Mouse (Mus musculus) limb, embryonic 10.5 days (tissue): Measurements from ENCODE around the gene Ephb4. TPM values are rescaled to one million over a fixed set of nuclear protein-coding genes. Genes with fewer than 3 reads are reported as not detected.
A peak's percentile ranks its signal among the peaks of the same experiment; 100 is the strongest.

Experiments used
- DNase-seq: peaks from one replicate; pipeline ENCODE4 v3.0.0-alpha.2; 2017; ENCODE audit warnings: low spot score
- H3K27ac ChIP-seq: fragments of 300-500 bp; sonication (generic); 2 replicates; pipeline ENCODE4 v1.5.1; 2016; ENCODE audit warnings: mild to moderate bottlenecking
- H3K27me3 ChIP-seq: fragments of 300-500 bp; sonication (generic); 2 replicates; pipeline ENCODE4 v1.6.1; 2016; ENCODE audit warnings: low read depth, mild to moderate bottlenecking; ENCODE audit not compliant: poor library complexity, severe bottlenecking
- H3K36me3 ChIP-seq: fragments of 300-500 bp; sonication (generic); 2 replicates; pipeline ENCODE4 v1.6.1; 2016; ENCODE audit warnings: mild to moderate bottlenecking, moderate library complexity
- H3K4me1 ChIP-seq: fragments of 300-500 bp; sonication (generic); 2 replicates; pipeline ENCODE4 v1.6.1; 2016
- H3K4me3 ChIP-seq: fragments of 300-500 bp; sonication (generic); 2 replicates; pipeline ENCODE4 v1.5.1; 2016; ENCODE audit warnings: mild to moderate bottlenecking, moderate library complexity
- H3K9me3 ChIP-seq: fragments of 300-500 bp; sonication (generic); replicated peaks from 2 replicates; pipeline ENCODE4 v1.6.1; 2016; ENCODE audit warnings: mild to moderate bottlenecking
- WGBS: fragments of 180-500 bp; shearing (Covaris S2); methylation state at CpG from one replicate; pipeline ENCODE4 v1.1.7; 2016; 5-methylcytosine and 5-hydroxymethylcytosine counted together
- polyA plus RNA-seq: library from polyadenylated mRNA; unstranded; fragments of >200 nt; fragmentation: Nextera tagmentation; extraction: Ambion mirVana; gene quantifications from 2 replicates; pipeline ENCODE4 v1.2.1, GENCODE M21; 2016

Gene Ephb4
- polyA plus RNA-seq, 1 experiment from 2014 or later = 81.0 TPM

- Histone ChIP-seq H3K36me3 (no peaks in the 10 kb centered on the region), H3K27ac (peak overlapping the region; percentile 87), H3K27me3 (no peaks in the 10 kb centered on the region), H3K9me3 (no peaks in the 10 kb centered on the region), H3K4me3 (peak overlapping the region; percentile 51), H3K4me1 (peaks cover 32% of the 10 kb centered on the region)
- 11% methylated on average over 22 of the region's 22 CpGs for WGBS
- peak; percentile 48 for DNase-seq
Observed at GRCm38 (mm10) chr5:137339290-137339979, 10.5 kb upstream of the Ephb4 start.

DNA sequence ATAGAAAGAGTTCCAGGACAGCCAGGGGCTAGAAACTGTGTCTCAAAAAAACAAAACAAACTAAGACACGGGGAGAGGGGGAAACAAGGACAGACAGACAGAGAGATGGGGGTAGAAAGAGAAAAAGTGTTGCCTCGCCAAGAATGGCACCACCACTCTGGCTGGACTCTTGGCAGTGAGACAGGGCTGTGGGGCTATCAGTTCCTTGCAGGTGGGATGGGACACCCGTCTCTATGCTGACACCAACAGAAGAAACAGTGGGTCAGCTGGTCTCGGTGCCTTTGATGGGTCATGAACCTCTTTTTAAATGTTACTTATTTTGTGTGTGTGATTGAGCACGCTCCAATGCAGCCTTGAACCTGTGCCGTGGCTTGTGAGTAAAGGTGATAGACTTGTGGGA, 9.7 kb upstream of the Ephb4 start:
- Histone ChIP-seq H3K27ac (no peak overlapping the region), H3K4me1 (peaks cover 38% of the 10 kb centered on the region), H3K4me3 (no peak overlapping the region), H3K36me3 (no peaks in the 10 kb centered on the region), H3K27me3 (no peaks in the 10 kb centered on the region), H3K9me3 (no peaks in the 10 kb centered on the region)
- no peak for DNase-seq
- WGBS = 81% methylated on average over 6 of the region's 6 CpGs

GRCm38 (mm10) chr5:137342407-137343012, 7.4 kb upstream of the Ephb4 start:
- Histone ChIP-seq H3K4me3 (no peak overlapping the region), H3K4me1 (peaks cover 46% of the 10 kb centered on the region), H3K27me3 (no peaks in the 10 kb centered on the region), H3K36me3 (no peaks in the 10 kb centered on the region), H3K9me3 (no peaks in the 10 kb centered on the region), H3K27ac (no peak overlapping the region)
- DNase-seq = no peak
- WGBS = 88% methylated on average over 7 of the region's 7 CpGs

- no peak for DNase-seq
- Histone ChIP-seq H3K27ac (no peak overlapping the region), H3K36me3 (no peaks in the 10 kb centered on the region), H3K4me1 (peaks cover 48% of the 10 kb centered on the region), H3K9me3 (no peaks in the 10 kb centered on the region), H3K27me3 (no peaks in the 10 kb centered on the region), H3K4me3 (no peak overlapping the region)
- WGBS = 96% methylated on average over 5 of the region's 5 CpGs
Observed at GRCm38 (mm10) chr5:137343412-137343811, 6.5 kb upstream of the Ephb4 start.

DNA sequence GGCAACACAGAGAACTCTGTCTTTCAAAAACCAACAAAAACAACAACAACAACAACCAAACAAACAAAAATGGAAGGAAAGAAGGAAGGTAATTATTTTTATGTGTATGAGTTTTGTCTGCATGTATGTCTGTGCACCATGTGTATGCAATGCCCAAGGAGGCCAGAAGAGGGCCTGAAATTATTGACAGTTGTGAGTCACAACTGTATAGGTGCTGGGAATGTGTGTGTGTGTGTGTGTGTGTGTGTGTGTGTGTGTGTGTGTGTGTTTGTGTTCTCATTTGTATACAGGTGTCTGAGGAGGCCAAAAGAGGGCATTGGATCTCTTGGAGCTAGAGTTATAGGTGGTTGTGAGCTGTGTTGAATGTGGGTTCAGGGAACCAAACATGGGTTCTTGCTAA, 6.0 kb upstream of the Ephb4 start:
- no peaks in the 10 kb centered on the region for H3K27me3 ChIP-seq
- no peaks in the 10 kb centered on the region for H3K9me3 ChIP-seq
- peaks cover 48% of the 10 kb centered on the region for H3K4me1 ChIP-seq
- no peak overlapping the region for H3K27ac ChIP-seq
- no peak for DNase-seq
- no peaks in the 10 kb centered on the region for H3K36me3 ChIP-seq
- no peak overlapping the region for H3K4me3 ChIP-seq

- no peaks in the 10 kb centered on the region for H3K36me3 ChIP-seq
- DNase-seq = no peak
- WGBS = 21% methylated on average over 9 of the region's 9 CpGs
- H3K27ac ChIP-seq = peak overlapping the region; percentile 4; the same call in 1 of the 2 replicates
- no peaks in the 10 kb centered on the region for H3K9me3 ChIP-seq
- peaks cover 43% of the 10 kb centered on the region for H3K4me1 ChIP-seq
- H3K27me3 ChIP-seq = no peaks in the 10 kb centered on the region
- no peak overlapping the region for H3K4me3 ChIP-seq
Observed at GRCm38 (mm10) chr5:137345821-137346220, 4.1 kb upstream of the Ephb4 start.

- Histone ChIP-seq H3K4me3 (no peak overlapping the region), H3K4me1 (peaks cover 44% of the 10 kb centered on the region), H3K36me3 (0 out of 2 replicates have a peak, but pooled peaks cover under 1% of the 10 kb centered on the region), H3K27ac (0 out of 2 replicates have a peak overlapping the region, but pooled peaks have one; percentile 20), H3K9me3 (no peaks in the 10 kb centered on the region), H3K27me3 (no peaks in the 10 kb centered on the region)
- 74% methylated on average over 1 of the region's 1 CpGs for WGBS
- no peak for DNase-seq
Observed at GRCm38 (mm10) chr5:137346388-137346787, 3.5 kb upstream of the Ephb4 start.

DNA sequence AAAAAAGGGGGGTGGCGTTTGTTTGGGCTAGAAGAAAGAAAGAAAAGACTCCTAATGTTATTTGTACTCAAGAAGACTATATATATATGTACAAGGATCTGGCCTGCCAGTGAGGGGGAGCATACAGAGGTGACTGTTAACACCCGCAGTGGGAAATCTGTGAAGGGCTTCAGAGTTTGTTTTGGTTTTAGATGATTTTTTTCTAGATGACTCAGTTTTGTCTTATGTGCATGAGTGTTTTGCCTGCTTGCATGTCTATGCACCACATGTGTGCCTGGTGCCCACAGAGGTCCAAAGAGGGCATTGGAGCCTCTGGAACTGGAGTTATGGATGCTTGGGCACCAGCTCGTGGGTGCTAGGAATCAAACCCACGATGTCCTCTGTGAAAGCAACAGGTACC, 2.9 kb upstream of the Ephb4 start:
- Histone ChIP-seq H3K27ac (0 out of 2 replicates have a peak overlapping the region, but pooled peaks have one; percentile 20), H3K4me1 (peaks cover 50% of the 10 kb centered on the region), H3K4me3 (no peak overlapping the region), H3K9me3 (no peaks in the 10 kb centered on the region), H3K27me3 (no peaks in the 10 kb centered on the region), H3K36me3 (0 out of 2 replicates have a peak, but pooled peaks cover 3% of the 10 kb centered on the region)
- WGBS = 88% methylated on average over 4 of the region's 4 CpGs
- DNase-seq = no peak

- H3K4me3 ChIP-seq = peak overlapping the region; percentile 97
- H3K27ac ChIP-seq = peak overlapping the region; percentile 98
- H3K4me1 ChIP-seq = peaks cover 58% of the 10 kb centered on the region
- WGBS = 13% methylated on average over 7 of the region's 7 CpGs
- no peaks in the 10 kb centered on the region for H3K27me3 ChIP-seq
- DNase-seq = no peak
- no peaks in the 10 kb centered on the region for H3K9me3 ChIP-seq
- H3K36me3 ChIP-seq = peaks cover 8% of the 10 kb centered on the region; the same call in 1 of the 2 replicates
Observed at GRCm38 (mm10) chr5:137347856-137348255, 2.1 kb upstream of the Ephb4 start.

GRCm38 (mm10) chr5:137348482-137349383, 1.2 kb upstream of the Ephb4 start:
- under 1% methylated on average over 33 of the region's 33 CpGs for WGBS
- peaks cover 15% of the 10 kb centered on the region for H3K36me3 ChIP-seq
- peak overlapping the region; percentile 97 for H3K4me3 ChIP-seq
- peak; percentile 76 for DNase-seq
- H3K9me3 ChIP-seq = no peaks in the 10 kb centered on the region
- no peaks in the 10 kb centered on the region for H3K27me3 ChIP-seq
- peak overlapping the region; percentile 98 for H3K27ac ChIP-seq
- H3K4me1 ChIP-seq = peaks cover 66% of the 10 kb centered on the region

- Histone ChIP-seq H3K36me3 (peaks cover 31% of the 10 kb centered on the region), H3K27ac (peak overlapping the region; percentile 98), H3K9me3 (no peaks in the 10 kb centered on the region), H3K27me3 (no peaks in the 10 kb centered on the region), H3K4me3 (peak overlapping the region; percentile 97), H3K4me1 (peaks cover 68% of the 10 kb centered on the region)
- DNase-seq = peak; percentile 73
- 1% methylated on average over 55 of the region's 55 CpGs for WGBS
Observed at GRCm38 (mm10) chr5:137350205-137351057, 522 bp downstream of the Ephb4 start.

DNA sequence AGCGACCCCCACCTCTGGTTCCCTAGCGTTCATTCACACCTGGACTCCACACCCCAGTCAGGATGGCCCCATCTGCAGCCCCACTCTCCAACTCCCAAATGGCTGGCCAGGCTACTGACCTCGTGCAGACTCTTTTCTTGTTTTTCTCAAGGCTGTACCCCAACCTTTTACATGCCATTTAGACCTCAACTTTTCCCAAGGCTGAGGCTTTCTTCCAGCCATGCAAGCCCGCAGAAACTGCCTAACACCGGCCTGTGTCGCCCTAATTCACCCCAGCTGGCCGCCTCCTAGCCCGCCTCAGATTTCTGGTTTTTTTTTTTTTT, 1.1 kb downstream of the Ephb4 start:
- Histone ChIP-seq H3K4me3 (peak overlapping the region; percentile 97), H3K36me3 (peaks cover 37% of the 10 kb centered on the region), H3K27ac (peak overlapping the region; percentile 98), H3K4me1 (peaks cover 62% of the 10 kb centered on the region), H3K27me3 (no peaks in the 10 kb centered on the region), H3K9me3 (no peaks in the 10 kb centered on the region)
- 0% methylated on average over 8 of the region's 8 CpGs for WGBS
- no peak for DNase-seq
